Mouse (Mus musculus) hindbrain, embryonic 16.5 days (tissue): ENCODE results near the gene Zeb2. TPM values are rescaled to one million over a fixed set of nuclear protein-coding genes. Genes with fewer than 3 reads are reported as not detected.

Source experiments
- ATAC-seq: fragments of 200-750 bp; cut with Nextera tagmentation; 2 replicates; pipeline ENCODE4 v1.8.0; 2017; ENCODE audit warnings: moderate TSS enrichment, moderate library complexity
- H3K27ac ChIP-seq: fragments of 300-500 bp; sonication (generic); 2 replicates; pipeline ENCODE4 v1.5.1; 2014; ENCODE audit warnings: low read depth, mild to moderate bottlenecking, control low read depth, low read length, moderate library complexity
- H3K27me3 ChIP-seq: fragments of 300-500 bp; sonication (generic); replicated peaks from 2 replicates; pipeline ENCODE4 v1.6.1; 2014; ENCODE audit warnings: low read length; ENCODE audit not compliant: control insufficient read depth, insufficient read depth
- H3K36me3 ChIP-seq: fragments of 300-500 bp; sonication (generic); 2 replicates; pipeline ENCODE4 v1.6.1; 2014; ENCODE audit warnings: mild to moderate bottlenecking, low read length, moderate library complexity, mixed read lengths; ENCODE audit not compliant: control insufficient read depth, insufficient read depth
- H3K4me1 ChIP-seq: fragments of 300-500 bp; sonication (generic); 2 replicates; pipeline ENCODE4 v1.6.1; 2014; ENCODE audit warnings: low read depth, low read length; ENCODE audit not compliant: control insufficient read depth, insufficient read depth
- H3K4me2 ChIP-seq: fragments of 300-500 bp; sonication (generic); 2 replicates; pipeline ENCODE4 v1.6.1; 2014; ENCODE audit warnings: mild to moderate bottlenecking, low read length, control low read depth, moderate library complexity
- H3K4me3 ChIP-seq: fragments of 300-500 bp; sonication (generic); 2 replicates; pipeline ENCODE4 v1.5.1; 2014; ENCODE audit warnings: mild to moderate bottlenecking, low read length, control low read depth, moderate library complexity
- H3K9ac ChIP-seq: fragments of 300-500 bp; sonication (generic); 2 replicates; pipeline ENCODE4 v1.6.1; 2014; ENCODE audit warnings: low read depth, mild to moderate bottlenecking, control low read depth, low read length, moderate library complexity
- H3K9me3 ChIP-seq: fragments of 300-500 bp; sonication (generic); 2 replicates; pipeline ENCODE4 v1.6.1; 2014; ENCODE audit warnings: mild to moderate bottlenecking, low read length, moderate library complexity; ENCODE audit not compliant: control insufficient read depth
- WGBS: fragments of 180-500 bp; shearing (Covaris S2); extraction: QIAGEN DNeasy Blood & Tissue Kit; methylation state at CpG from one replicate; pipeline ENCODE4 v1.1.7; 2014; 5-methylcytosine and 5-hydroxymethylcytosine counted together
- polyA plus RNA-seq: library from polyadenylated mRNA; unstranded; fragments of >200 nt; fragmentation: Nextera tagmentation; extraction: Ambion mirVana; gene quantifications from 2 replicates; pipeline ENCODE4 v1.2.1, GENCODE M21; 2015

Zeb2 gene
- polyA plus RNA-seq, 1 experiment from 2014 or later = 30.3 TPM

- 33% methylated on average over 6 of the region's 6 CpGs for WGBS
- Histone ChIP-seq H3K4me2 (no peak overlapping the region), H3K9ac (no peak overlapping the region), H3K9me3 (no peaks in the 10 kb centered on the region), H3K27ac (no peak overlapping the region), H3K36me3 (no peaks in the 10 kb centered on the region), H3K4me1 (no peaks in the 10 kb centered on the region), H3K4me3 (no peak overlapping the region), H3K27me3 (no peaks in the 10 kb centered on the region)
- ATAC-seq = no peak
Measured at GRCm38 (mm10) chr2:45129556-45129955, 12.4 kb upstream of the Zeb2 start.

GRCm38 (mm10) chr2:45128696-45129095 is 11.5 kb upstream of the Zeb2 start:
- Histone ChIP-seq H3K27ac (no peak overlapping the region), H3K9ac (no peak overlapping the region), H3K4me2 (no peak overlapping the region), H3K36me3 (no peaks in the 10 kb centered on the region), H3K4me3 (no peak overlapping the region), H3K4me1 (no peaks in the 10 kb centered on the region), H3K27me3 (no peaks in the 10 kb centered on the region), H3K9me3 (no peaks in the 10 kb centered on the region)
- ATAC-seq = no peak
- 98% methylated on average over 2 of the region's 2 CpGs for WGBS

DNA sequence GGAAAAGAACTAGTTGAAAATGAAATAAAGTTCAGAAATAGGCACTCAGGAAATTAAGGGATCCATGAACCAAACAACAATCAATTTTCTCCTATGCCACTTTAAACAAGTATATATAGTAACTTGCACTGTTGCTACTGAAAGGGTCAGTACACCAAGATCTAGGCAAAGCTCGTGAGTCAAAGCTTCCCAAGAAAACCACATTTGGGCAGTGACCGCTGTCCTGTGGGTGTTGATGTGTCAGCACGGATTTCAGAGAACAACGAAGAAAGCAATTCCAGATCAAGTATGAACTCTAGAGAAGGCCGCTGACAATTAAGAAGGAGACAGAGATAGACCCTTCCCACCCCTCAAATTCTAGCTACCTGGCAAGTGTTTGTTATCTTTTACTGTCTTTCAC is 9.2 kb upstream of the Zeb2 start:
- Histone ChIP-seq H3K9me3 (no peaks in the 10 kb centered on the region), H3K4me2 (no peak overlapping the region), H3K27me3 (no peaks in the 10 kb centered on the region), H3K27ac (no peak overlapping the region), H3K4me3 (no peak overlapping the region), H3K9ac (no peak overlapping the region), H3K36me3 (no peaks in the 10 kb centered on the region), H3K4me1 (no peaks in the 10 kb centered on the region)
- ATAC-seq = no peak
- WGBS = 91% methylated on average over 5 of the region's 5 CpGs

DNA sequence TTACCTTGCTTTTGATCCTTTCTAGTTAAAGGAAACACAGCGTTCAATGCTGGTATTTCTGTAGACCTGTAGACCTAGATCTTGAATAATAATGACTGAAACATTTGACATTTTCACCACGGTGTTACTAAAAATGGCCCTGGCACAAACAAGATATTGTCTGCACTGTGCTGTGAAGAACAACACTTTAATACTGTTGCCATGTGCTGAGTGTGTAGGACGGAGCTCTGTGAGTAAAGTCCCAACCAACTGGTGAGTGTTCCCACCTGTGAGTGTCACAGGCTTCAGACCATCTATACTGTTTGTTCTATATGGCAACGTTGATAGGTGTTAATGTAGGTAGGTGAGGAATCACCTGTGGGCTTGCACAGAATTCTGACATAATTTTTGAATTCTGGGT is 8.0 kb upstream of the Zeb2 start:
- Histone ChIP-seq H3K4me2 (no peak overlapping the region), H3K4me1 (no peaks in the 10 kb centered on the region), H3K4me3 (no peak overlapping the region), H3K9ac (no peak overlapping the region), H3K27ac (no peak overlapping the region), H3K27me3 (no peaks in the 10 kb centered on the region), H3K9me3 (no peaks in the 10 kb centered on the region), H3K36me3 (no peaks in the 10 kb centered on the region)
- 83% methylated on average over 4 of the region's 4 CpGs for WGBS
- ATAC-seq = no peak

- Histone ChIP-seq H3K27me3 (no peaks in the 10 kb centered on the region), H3K9ac (no peak overlapping the region), H3K4me1 (no peaks in the 10 kb centered on the region), H3K9me3 (no peaks in the 10 kb centered on the region), H3K27ac (no peak overlapping the region), H3K4me2 (no peak overlapping the region), H3K4me3 (no peak overlapping the region), H3K36me3 (no peaks in the 10 kb centered on the region)
- 79% methylated on average over 5 of the region's 5 CpGs for WGBS
- no peak for ATAC-seq
Measured at GRCm38 (mm10) chr2:45123490-45123889, 6.3 kb upstream of the Zeb2 start.

DNA sequence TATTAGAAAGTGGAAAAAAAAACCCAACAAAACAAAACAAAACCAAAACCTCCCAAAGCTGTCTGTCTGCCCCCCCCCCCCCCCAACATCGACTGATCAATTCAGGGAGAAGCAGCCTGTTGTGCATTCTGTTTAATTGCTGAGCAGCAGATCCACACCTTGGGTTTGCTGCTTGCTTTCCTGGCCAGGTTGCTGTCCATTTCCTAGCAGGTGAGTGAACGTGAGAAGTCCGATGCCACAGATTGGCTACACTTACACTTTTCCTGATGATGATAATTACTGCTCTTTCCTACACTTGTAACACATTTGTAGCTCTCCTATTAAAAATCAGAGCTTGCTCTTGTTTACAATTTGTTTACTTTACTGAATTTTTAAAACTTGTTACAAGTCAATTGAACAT is 926 bp upstream of the Zeb2 start:
- Histone ChIP-seq H3K36me3 (no peaks in the 10 kb centered on the region), H3K4me3 (no peak overlapping the region), H3K4me2 (no peak overlapping the region), H3K27ac (no peak overlapping the region), H3K27me3 (no peaks in the 10 kb centered on the region), H3K4me1 (peaks cover 7% of the 10 kb centered on the region; the same call in 1 of the 2 replicates), H3K9me3 (no peaks in the 10 kb centered on the region), H3K9ac (no peak overlapping the region)
- WGBS = 33% methylated on average over 3 of the region's 3 CpGs
- ATAC-seq = no peak

- 20% methylated on average over 7 of the region's 7 CpGs for WGBS
Measured at GRCm38 (mm10) chr2:45117592-45117991, 397 bp upstream of the Zeb2 start.

DNA sequence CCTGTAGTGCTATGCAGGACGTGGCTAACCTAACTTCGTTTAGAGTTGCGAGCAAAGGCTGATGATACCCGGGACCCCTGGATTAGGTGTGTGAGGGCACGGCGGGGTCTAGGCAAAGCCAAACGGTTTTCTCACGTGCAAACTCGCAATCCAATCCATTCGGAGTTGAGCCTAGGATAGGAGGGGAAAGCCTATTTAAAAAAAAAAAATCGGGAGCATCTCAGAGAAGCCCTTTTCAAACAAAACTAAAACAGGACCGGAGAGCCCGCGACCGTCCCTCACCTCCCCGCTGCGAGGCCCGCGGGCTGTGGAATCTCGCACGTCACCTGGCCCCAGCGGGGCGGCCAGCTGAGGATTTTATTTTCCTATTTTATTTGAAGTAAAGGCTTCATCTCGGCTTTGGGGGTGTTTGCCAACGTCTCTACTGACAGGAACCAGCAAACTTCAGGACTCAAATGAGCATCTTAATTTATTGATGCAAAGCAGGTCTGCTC is 617 bp downstream of the Zeb2 start:
- Histone ChIP-seq H3K4me3 (peak overlapping the region; percentile 60), H3K4me2 (peak overlapping the region; percentile 79), H3K4me1 (peaks cover 7% of the 10 kb centered on the region; the same call in 1 of the 2 replicates), H3K27ac (peak overlapping the region; percentile 79), H3K9me3 (no peaks in the 10 kb centered on the region), H3K36me3 (no peaks in the 10 kb centered on the region), H3K9ac (peak overlapping the region; percentile 71), H3K27me3 (no peaks in the 10 kb centered on the region)
- ATAC-seq = no peak; the same call in 1 of the 2 replicates
- WGBS = 0% methylated on average over 25 of the region's 25 CpGs

More at GRCm38 (mm10) chr2:45117592-45117991, 397 bp upstream of the Zeb2 start:
- peaks cover 7% of the 10 kb centered on the region; the same call in 1 of the 2 replicates for H3K4me1 ChIP-seq
- peak overlapping the region; percentile 79 for H3K4me2 ChIP-seq
- H3K9ac ChIP-seq = peak overlapping the region; percentile 71; the same call in 1 of the 2 replicates
- no peaks in the 10 kb centered on the region for H3K27me3 ChIP-seq
- peak overlapping the region; percentile 79 for H3K27ac ChIP-seq
- H3K36me3 ChIP-seq = no peaks in the 10 kb centered on the region
- peak overlapping the region; percentile 60 for H3K4me3 ChIP-seq
- no peak for ATAC-seq
- no peaks in the 10 kb centered on the region for H3K9me3 ChIP-seq

DNA sequence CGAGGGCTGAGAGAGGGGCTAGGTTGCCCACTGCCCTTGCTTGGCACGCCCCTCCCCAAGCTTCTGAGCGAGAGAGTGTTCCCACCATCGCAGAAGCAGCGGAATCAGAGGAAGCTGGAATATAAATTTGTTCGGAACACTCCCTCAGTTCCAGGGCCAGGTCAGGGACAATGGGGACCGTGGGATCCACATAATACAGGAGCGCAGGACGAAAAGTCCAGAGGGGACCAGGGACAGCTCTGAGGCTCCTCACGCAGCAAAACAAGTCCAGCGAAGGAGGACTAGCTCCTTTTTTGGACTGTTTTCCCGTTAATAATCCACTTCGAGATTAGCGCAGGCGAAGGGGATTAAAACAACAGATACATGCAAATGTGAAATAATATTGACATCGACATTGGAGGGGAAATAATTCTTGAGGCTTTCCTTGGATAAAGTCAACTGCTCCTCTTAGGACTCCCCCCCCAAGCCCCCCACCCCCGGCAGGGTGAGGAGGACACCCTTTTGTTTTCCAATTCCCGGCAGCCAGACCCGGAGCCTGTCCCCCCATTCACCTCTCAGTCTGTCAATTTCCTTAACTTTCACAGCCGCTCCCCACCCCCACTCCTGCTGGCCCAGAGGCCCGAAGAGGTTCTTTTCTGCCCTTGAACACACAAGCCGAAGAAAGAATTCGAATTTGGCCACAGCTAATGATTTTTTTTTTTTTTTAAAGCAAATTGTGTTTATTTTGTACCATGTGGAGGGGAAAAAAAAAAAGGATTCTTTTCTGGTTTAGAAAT is 1.3 kb downstream of the Zeb2 start:
- no peaks in the 10 kb centered on the region for H3K9me3 ChIP-seq
- H3K9ac ChIP-seq = peak overlapping the region; percentile 71
- under 1% methylated on average over 23 of the region's 23 CpGs for WGBS
- no peaks in the 10 kb centered on the region for H3K36me3 ChIP-seq
- peak overlapping the region; percentile 79 for H3K27ac ChIP-seq
- peak overlapping the region; percentile 60 for H3K4me3 ChIP-seq
- H3K27me3 ChIP-seq = no peaks in the 10 kb centered on the region
- H3K4me2 ChIP-seq = peak overlapping the region; percentile 79
- peak; percentile 31; the same call in 1 of the 2 replicates for ATAC-seq
- H3K4me1 ChIP-seq = peaks cover 7% of the 10 kb centered on the region; the same call in 1 of the 2 replicates
